Mouse (Mus musculus): ENCODE measurements at regions not wholly inside any gene's neighbourhood (a gene's known extent, or its start where the extent isn't known, plus 50 kb on each side); places are given as distances from the start of the nearest gene placed in this dataset.
"Not testable (repeated sequence)": the region's sequence is repeated elsewhere in the genome, so short reads cannot be mapped to it uniquely, and the experiment has no call there.

- DNase-seq (ENCODE audit: low spot score in 2 of 2), result no peak
Observed at GRCm38 (mm10) chr4:105633789-105634188, 155.9 kb upstream of the Gm12728 start.

GRCm38 (mm10) chr4:105640793-105641192 lies 148.9 kb upstream of the Gm12728 start:
- DNase-seq (ENCODE audit: low spot score in 2 of 2), result no peak

GRCm38 (mm10) chr4:105641582-105641981 lies 148.1 kb upstream of the Gm12728 start:
- DNase-seq (ENCODE audit: low spot score in 2 of 2), result no peak

DNA sequence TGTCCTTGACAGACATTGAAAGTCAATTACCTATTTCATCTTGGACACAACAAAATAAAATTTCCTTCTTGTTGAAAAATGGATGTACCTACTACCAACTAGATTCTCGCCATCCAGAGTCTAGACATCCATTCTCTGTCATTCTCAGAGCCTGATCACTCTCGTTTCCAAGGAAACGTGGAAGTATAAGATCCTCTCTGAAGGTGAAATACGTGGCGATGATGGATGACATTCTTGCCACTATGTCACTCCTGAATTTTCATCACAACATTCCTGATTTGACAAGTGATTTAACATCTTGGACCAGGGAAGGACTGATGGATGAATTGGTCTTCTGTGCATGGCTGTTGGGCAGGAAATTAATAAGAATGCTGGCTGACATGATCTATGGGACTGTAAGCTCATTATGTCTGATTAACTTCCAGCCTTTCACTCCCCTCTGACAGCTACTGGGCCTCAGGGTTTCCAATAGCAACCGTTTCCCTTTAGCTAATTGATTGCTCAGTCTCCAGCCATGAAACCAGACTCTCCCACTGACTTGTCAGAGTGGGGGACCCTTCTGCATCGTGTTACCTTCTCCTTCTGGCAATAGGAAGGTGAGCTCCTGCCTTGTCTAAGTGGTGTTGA lies 140.7 kb upstream of the Gm12728 start:
- no peak for DNase-seq (ENCODE audit: low spot score in 2 of 2)

GRCm38 (mm10) chr4:105649447-105649833 lies 140.2 kb upstream of the Gm12728 start:
- DNase-seq (ENCODE audit: low spot score in 2 of 2), result no peak

DNA sequence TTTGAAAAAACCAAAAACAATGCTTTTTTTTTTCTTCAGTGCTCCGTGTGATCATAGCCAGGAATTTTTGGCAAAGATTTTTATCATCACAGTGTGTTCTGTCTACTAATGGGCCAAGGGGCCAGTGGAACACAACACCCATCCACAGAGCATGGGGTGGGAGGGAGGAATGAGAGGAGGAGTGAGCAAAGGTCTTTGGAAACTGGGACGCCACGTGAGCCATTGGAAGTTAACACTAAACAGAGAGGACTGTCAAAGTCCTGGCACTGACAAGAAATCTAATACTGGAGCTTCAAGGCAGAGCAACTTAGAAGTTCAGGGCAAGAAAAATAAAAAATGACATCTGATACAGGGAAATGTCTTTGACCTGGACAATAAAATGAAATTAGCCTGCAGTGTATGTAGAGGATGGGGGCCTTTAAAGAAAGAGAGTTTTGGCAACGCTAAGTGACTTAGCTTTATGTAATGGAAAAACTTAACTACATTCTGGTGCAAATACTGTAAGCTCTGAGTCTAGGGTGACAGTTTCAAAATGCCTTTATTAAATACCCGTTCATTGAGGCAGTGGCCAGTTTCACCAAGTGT lies 133.5 kb upstream of the Gm12728 start:
- DNase-seq (ENCODE audit: low spot score in 2 of 2), result no peak

DNA sequence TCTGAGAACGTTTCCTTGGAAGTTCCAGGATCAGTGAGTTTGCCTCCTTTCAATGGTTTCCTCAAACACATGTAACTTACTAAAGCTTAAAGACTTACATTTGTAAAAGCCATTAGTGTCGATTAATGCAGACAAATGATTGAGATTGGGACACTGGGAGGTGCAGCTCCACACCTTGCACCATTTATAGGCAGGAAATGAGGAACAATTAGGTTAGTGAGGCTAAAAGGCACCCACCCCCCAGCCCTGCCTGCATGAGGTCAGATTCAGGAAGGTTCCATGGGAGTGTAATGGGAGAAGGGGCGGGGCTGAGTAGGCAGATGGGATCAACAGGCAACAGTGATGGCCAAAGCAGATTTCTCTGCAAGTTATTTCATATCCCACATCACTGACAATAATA lies 131.1 kb upstream of the Gm12728 start:
- DNase-seq (ENCODE audit: low spot score in 2 of 2), result no peak

- no peak for DNase-seq (ENCODE audit: low spot score in 2 of 2)
Observed at GRCm38 (mm10) chr4:105676690-105677089, 113.0 kb upstream of the Gm12728 start.

DNA sequence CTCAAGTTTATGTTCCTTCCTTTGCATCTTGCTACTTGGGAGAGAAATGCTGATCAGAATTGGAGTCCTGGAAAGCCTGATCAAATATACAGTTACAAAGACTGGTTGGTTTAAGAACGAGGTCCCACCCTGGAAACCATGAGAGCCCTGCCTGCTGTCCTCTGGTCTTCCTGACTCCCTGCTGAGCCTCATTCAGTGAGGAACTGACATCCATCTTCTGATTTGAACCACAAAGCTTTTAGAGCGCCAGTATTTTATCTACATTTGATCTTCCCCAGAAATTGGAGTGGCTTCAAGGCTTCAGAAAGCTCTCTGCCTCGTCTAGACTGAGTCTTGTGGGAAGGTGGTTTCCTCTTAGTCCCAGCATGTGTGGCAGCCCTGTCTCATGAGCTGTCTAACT lies 99.0 kb upstream of the Gm12728 start:
- DNase-seq (ENCODE audit: low spot score in 2 of 2), result no peak

DNA sequence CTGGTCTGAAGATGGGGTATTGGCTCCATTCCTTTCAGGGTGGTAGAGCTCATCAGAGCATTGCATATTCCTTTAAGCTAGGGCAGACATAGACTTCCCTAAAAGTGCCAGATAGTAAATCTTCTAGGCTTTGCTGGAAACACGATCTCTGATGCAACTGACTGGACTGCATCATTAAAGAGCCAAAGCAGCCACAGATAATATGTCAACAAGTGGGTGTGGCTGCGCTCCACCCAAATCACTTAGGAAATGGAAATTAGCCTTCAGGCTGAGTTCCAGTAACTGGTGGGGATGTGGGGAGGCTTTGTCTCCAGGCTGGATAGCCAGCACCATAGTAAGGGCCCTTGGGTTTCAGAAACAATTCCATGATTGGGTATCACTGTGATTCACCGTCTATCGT lies 97.3 kb upstream of the Gm12728 start:
- no peak for DNase-seq (ENCODE audit: low spot score in 2 of 2)

- DNase-seq (ENCODE audit: low spot score in 2 of 2), result no peak
Observed at GRCm38 (mm10) chr4:105695895-105696294, 93.8 kb upstream of the Gm12728 start.

GRCm38 (mm10) chr4:105697123-105697522 lies 92.5 kb upstream of the Gm12728 start:
- DNase-seq (ENCODE audit: low spot score in 2 of 2), result no peak

DNA sequence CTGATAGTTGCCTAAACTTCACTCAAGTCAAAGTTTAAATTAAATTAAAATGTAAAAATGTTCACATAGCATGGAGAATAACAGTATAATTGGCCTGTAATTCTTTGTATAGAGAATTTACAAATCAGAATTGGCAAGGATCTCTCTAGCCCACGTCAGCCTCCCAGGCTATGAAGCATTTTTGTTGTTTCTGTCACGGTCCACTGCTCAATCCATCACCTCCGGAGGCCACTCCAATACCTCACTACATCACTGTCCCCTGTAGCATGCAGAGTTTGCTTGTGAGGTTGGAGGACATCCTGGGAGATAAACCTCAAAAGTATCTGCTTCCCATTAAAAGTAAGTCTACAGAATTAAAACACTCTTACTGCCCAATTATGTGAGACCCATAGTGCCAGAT lies 87.6 kb upstream of the Gm12728 start:
- DNase-seq (ENCODE audit: low spot score in 2 of 2), result no peak

DNA sequence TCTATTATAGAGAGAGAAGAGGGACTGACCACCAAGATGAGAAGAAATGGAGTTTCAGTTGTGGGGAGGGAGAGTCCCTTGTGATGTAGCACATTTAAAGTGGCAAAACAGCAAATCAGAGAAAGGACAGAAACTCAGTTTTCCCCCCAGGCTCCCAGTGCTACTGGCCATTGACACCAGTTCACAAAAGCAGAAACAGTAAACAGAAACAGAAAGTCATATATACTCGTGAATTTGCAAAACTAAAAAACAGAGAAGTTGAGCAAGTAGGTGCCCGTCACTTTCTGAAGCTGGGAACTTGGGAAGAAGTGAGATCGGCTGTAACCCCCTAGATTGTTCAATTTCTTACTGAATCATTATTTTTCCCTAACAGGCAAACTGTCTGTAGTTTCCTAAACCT lies 86.3 kb upstream of the Gm12728 start:
- DNase-seq (ENCODE audit: low spot score in 2 of 2), result no peak

DNA sequence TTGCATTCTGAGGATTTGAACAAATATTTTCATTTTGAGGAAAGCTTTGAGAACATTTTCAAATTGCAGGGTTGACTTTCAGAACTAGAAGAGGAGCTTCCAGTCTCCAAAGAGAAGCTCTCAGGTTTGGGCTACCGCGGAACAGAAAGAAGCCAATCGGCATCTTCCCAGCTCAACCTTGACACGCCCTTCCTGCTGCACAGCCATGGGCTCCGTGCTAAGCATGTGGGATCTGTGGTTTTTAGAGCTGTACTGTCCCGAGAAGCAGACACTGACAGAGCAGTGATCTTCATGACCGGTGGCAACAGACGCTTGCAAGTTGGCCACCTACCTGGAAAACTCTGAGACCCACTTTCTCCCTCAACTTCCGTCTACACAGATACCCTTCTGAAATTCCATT lies 85.4 kb upstream of the Gm12728 start:
- DNase-seq (ENCODE audit: low spot score in 2 of 2), result no peak

DNA sequence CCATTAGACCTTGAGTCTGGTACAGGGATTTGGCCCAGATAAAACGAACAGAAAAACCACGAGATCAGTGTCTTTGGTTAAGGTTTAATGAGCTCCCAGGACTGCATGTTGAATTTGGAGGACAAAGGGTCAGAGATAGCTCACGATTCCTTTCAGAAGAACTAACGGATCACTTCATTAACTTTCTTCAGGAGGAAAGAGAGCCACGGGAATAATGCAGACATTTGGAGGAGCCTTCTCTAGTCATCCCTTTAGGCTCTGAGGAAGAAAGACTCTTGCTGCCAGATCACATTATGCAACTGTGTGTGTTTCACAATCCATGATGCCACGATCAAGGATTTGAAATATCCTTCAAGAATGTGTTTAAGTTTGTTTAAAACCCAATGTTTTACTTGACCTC lies 83.7 kb upstream of the Gm12728 start:
- DNase-seq (ENCODE audit: low spot score in 2 of 2), result no peak

DNA sequence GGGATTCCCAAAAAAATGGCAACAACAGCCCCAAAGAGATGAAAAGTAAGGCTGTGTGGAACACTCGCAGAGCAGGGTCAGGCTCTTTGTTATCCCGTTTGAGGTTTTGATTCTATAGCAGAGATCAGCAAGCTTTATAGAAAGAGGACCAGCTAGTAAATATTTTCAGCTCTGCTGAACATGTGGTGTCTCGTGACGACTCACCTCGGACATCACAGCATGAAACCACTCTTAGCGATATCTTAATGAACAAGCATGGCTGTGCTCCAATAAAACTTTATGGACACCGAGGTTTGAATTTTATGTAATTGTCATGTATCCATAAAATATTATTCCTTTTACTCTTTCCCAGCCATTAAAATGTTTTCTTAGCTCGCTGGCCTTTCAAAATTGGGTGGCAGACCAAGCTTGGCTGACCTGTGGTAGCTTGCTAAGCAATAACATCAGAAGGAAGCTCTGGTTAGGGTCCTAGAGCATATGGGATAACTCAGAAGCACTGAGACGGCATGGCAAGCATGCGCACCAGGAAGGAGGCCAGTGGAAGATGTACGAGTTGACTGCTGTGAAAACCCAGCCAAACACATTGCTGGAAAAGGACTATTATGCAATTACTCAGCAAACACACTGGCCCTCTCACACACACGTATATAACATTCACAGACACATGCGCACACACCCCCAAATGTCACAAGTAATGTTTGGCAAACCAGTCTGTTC lies 81.4 kb upstream of the Gm12728 start:
- no peak for DNase-seq (ENCODE audit: low spot score in 2 of 2)

GRCm38 (mm10) chr4:105713956-105714355 lies 75.7 kb upstream of the Gm12728 start:
- DNase-seq (ENCODE audit: low spot score in 2 of 2), result peak in 1 of 2 experiments; percentile 9

- no peak for DNase-seq (ENCODE audit: low spot score in 2 of 2)
Observed at GRCm38 (mm10) chr4:105718080-105718479, 71.6 kb upstream of the Gm12728 start.

- no peak for DNase-seq (ENCODE audit: low spot score in 2 of 2)
Observed at GRCm38 (mm10) chr4:105728696-105729095, 61.0 kb upstream of the Gm12728 start.

- no peak for DNase-seq (ENCODE audit: low spot score in 2 of 2)
Observed at GRCm38 (mm10) chr4:105730900-105731299, 58.8 kb upstream of the Gm12728 start.

DNA sequence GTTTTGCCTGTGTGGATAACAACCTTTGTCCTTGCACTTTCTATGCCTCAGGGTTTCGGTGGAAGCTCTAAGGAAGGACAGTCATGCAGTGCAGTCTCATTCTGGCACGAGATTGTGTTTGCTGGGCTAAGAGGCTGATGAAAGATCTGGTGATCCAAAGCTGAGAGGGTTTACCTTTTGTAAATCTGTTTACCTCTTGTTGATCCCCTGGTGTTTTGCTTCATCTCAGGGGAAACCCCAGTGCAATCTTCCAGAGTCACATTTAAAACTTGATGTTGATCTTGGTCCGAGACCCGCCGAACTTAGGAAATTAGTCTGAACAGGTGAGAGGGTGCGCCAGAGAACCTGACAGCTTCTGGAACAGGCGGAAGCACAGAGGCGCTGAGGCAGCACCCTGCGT lies 54.6 kb upstream of the Gm12728 start:
- not testable (repeated sequence) for DNase-seq (ENCODE audit: low spot score in 2 of 2)
